Mouse (Mus musculus): Measurements from ENCODE around the gene Asb11. TPM values are rescaled to one million over a fixed set of nuclear protein-coding genes. Genes with fewer than 3 reads are reported as not detected.

Asb11 gene
- 100 to 1,000 TPM; 116 to 171 TPM for total RNA-seq (2021)

GRCm38 (mm10) chrX:164436709-164437108 is at the start of gene Asb11:
TSS of gene Asb11 (plus strand) at chrX:164436994.
- intact Hi-C loops (cut with DNase I) = no loop called here
- no peak for DNase-seq

GRCm38 (mm10) chrX:164394091-164394490 is 42.7 kb upstream of the Asb11 start:
- intact Hi-C loops (cut with DNase I) = no loop called here
- no peak for DNase-seq

GRCm38 (mm10) chrX:164398456-164398855 is 38.3 kb upstream of the Asb11 start:
- DNase-seq = no peak

GRCm38 (mm10) chrX:164405080-164405649 is 31.6 kb upstream of the Asb11 start:
- DNase-seq = no peak
- intact Hi-C loops (cut with DNase I) = no loop called here

More at GRCm38 (mm10) chrX:164398456-164398855, 38.3 kb upstream of the Asb11 start:
- intact Hi-C loops (cut with DNase I) = loop anchor here (1.0 to 5.0 kb wide), 2 partner anchors 214 to 301 kb away; no protein-coding TSS in a partner anchor

- intact Hi-C loops (cut with DNase I) = no loop called here
- DNase-seq = no peak
These were observed 30.4 kb upstream of the Asb11 start for GRCm38 (mm10) chrX:164406133-164407022.

GRCm38 (mm10) chrX:164408301-164408927 is 28.4 kb upstream of the Asb11 start:
- no peak for DNase-seq
- intact Hi-C loops (cut with DNase I) = no loop called here

GRCm38 (mm10) chrX:164410562-164410961 is 26.2 kb upstream of the Asb11 start:
- intact Hi-C loops (cut with DNase I) = loop anchor here (10.0 kb wide), 2 partner anchors 336 to 456 kb away; partner anchors contain the start of genes Siah1b and Zrsr2
- no peak for DNase-seq

GRCm38 (mm10) chrX:164416803-164417202 is 20.0 kb upstream of the Asb11 start:
- intact Hi-C loops (cut with DNase I) = loop anchor here (10.0 kb wide), 2 partner anchors 342 to 462 kb away; partner anchors contain the start of genes Siah1b and Zrsr2
- DNase-seq = no peak

- intact Hi-C loops (cut with DNase I) = loop anchor here (10.0 kb wide), 2 partner anchors 343 to 463 kb away; partner anchors contain the start of genes Siah1b and Zrsr2
- no peak for DNase-seq
These were observed 18.8 kb upstream of the Asb11 start for GRCm38 (mm10) chrX:164418008-164418407.

GRCm38 (mm10) chrX:164419471-164419939 is 17.3 kb upstream of the Asb11 start, which contains the start of gene Piga:
TSS of gene Piga (plus strand) at chrX:164419787.
- DNase-seq = peak; percentile 82 to 85
- intact Hi-C loops (cut with DNase I) = loop anchor here (10.0 kb wide), 2 partner anchors 345 to 465 kb away; partner anchors contain the start of genes Siah1b and Zrsr2

GRCm38 (mm10) chrX:164419955-164420354 is 16.8 kb upstream of the Asb11 start:
- no peak for DNase-seq
- intact Hi-C loops (cut with DNase I) = loop anchor here (10.0 kb wide), 2 partner anchors 345 to 465 kb away; partner anchors contain the start of genes Siah1b and Zrsr2

GRCm38 (mm10) chrX:164420518-164420917 is 16.3 kb upstream of the Asb11 start:
- DNase-seq = no peak
- intact Hi-C loops (cut with DNase I) = no loop called here

GRCm38 (mm10) chrX:164424821-164425220 is 12.0 kb upstream of the Asb11 start:
- no peak for DNase-seq
- intact Hi-C loops (cut with DNase I) = no loop called here

- no peak for DNase-seq
- intact Hi-C loops (cut with DNase I) = no loop called here
These were observed 9.5 kb upstream of the Asb11 start for GRCm38 (mm10) chrX:164427295-164427694.

GRCm38 (mm10) chrX:164428224-164428623 is 8.6 kb upstream of the Asb11 start:
- no peak for DNase-seq
- intact Hi-C loops (cut with DNase I) = no loop called here

GRCm38 (mm10) chrX:164430621-164431020 is 6.2 kb upstream of the Asb11 start:
- DNase-seq = no peak
- intact Hi-C loops (cut with DNase I) = no loop called here

GRCm38 (mm10) chrX:164431133-164431532 is 5.7 kb upstream of the Asb11 start:
- intact Hi-C loops (cut with DNase I) = no loop called here
- no peak for DNase-seq

- intact Hi-C loops (cut with DNase I) = no loop called here
- DNase-seq = no peak
These were observed 5.3 kb upstream of the Asb11 start for GRCm38 (mm10) chrX:164431541-164431940.

GRCm38 (mm10) chrX:164432682-164433081 is 4.1 kb upstream of the Asb11 start:
- DNase-seq = no peak
- intact Hi-C loops (cut with DNase I) = no loop called here

- DNase-seq = no peak
- intact Hi-C loops (cut with DNase I) = no loop called here
These were observed 2.7 kb downstream of the Asb11 start for GRCm38 (mm10) chrX:164439462-164439861.

GRCm38 (mm10) chrX:164440140-164440539 is 3.3 kb downstream of the Asb11 start:
- peak; percentile 33 to 45 for DNase-seq
- intact Hi-C loops (cut with DNase I) = no loop called here
